Mouse (Mus musculus) right cerebral cortex, adult 18-20 months (tissue): ENCODE data around the gene Scarb1.

Source experiments
- DNase-seq: peaks from one replicate; pipeline ENCODE4 v3.0.0; 2022; ENCODE audit warnings: mixed read lengths

The Scarb1 gene

GRCm38 (mm10) chr5:125303055-125303454 is 37.8 kb downstream of the Scarb1 start:
- DNase-seq, result no peak

- no peak for DNase-seq
Observed at GRCm38 (mm10) chr5:125298234-125298633, 42.7 kb downstream of the Scarb1 start.

GRCm38 (mm10) chr5:125297171-125297570 is 43.7 kb downstream of the Scarb1 start:
- no peak for DNase-seq

- DNase-seq, result no peak
Observed at GRCm38 (mm10) chr5:125292951-125293350, 47.9 kb downstream of the Scarb1 start.

GRCm38 (mm10) chr5:125291895-125292294 is 49.0 kb downstream of the Scarb1 start:
- DNase-seq, result no peak

- DNase-seq, result no peak
Observed at GRCm38 (mm10) chr5:125291387-125291786, 49.5 kb downstream of the Scarb1 start.

GRCm38 (mm10) chr5:125287053-125287655 is 53.7 kb downstream of the Scarb1 start:
- DNase-seq, result no peak

- no peak for DNase-seq
Observed at GRCm38 (mm10) chr5:125286090-125286489, 54.8 kb downstream of the Scarb1 start.

GRCm38 (mm10) chr5:125283748-125284640 is 56.9 kb downstream of the Scarb1 start:
- DNase-seq, result peak; percentile 58

GRCm38 (mm10) chr5:125279216-125279615 is 61.7 kb downstream of the Scarb1 start:
- no peak for DNase-seq

- no peak for DNase-seq
Observed at GRCm38 (mm10) chr5:125278314-125278713, 62.6 kb downstream of the Scarb1 start.

GRCm38 (mm10) chr5:125277313-125277712 is 63.6 kb downstream of the Scarb1 start:
- no peak for DNase-seq

- DNase-seq, result no peak
Observed at GRCm38 (mm10) chr5:125276765-125277164, 64.1 kb downstream of the Scarb1 start.

GRCm38 (mm10) chr5:125275315-125275714 is 65.6 kb downstream of the Scarb1 start:
- no peak for DNase-seq

- DNase-seq, result no peak
Observed at GRCm38 (mm10) chr5:125274773-125275172, 66.1 kb downstream of the Scarb1 start.

- no peak for DNase-seq
Observed at GRCm38 (mm10) chr5:125274182-125274581, 66.7 kb downstream of the Scarb1 start.

GRCm38 (mm10) chr5:125273666-125274109 is 67.2 kb downstream of the Scarb1 start:
- DNase-seq, result peak; percentile 62

- DNase-seq, result no peak
Observed at GRCm38 (mm10) chr5:125272231-125272988, 68.5 kb downstream of the Scarb1 start.

GRCm38 (mm10) chr5:125271531-125272203 is 69.2 kb downstream of the Scarb1 start:
- DNase-seq, result peak; percentile 76

- DNase-seq, result peak; percentile 64
Observed at GRCm38 (mm10) chr5:125270587-125271130, 70.2 kb downstream of the Scarb1 start.

GRCm38 (mm10) chr5:125269836-125270235 is 71.1 kb downstream of the Scarb1 start:
- DNase-seq, result no peak

GRCm38 (mm10) chr5:125269399-125269798 is 71.5 kb downstream of the Scarb1 start:
- no peak for DNase-seq
